Mouse (Mus musculus): Measurements from ENCODE around the gene Tmem170. TPM values are rescaled to one million over a fixed set of nuclear protein-coding genes. Genes with fewer than 3 reads are reported as not detected.

Tmem170 gene
- total RNA-seq (2021) = 1 to 10 TPM; 1.8 to 2.3 TPM
- long read RNA-seq, experiment 1, partial matches to known transcripts = 0 of 3 reads
- long read RNA-seq, experiment 1, other reads (novel, unspliced or antisense) = 1 of 3 reads
- long read RNA-seq, experiment 2, partial matches to known transcripts = 0 of 1 reads
- long read RNA-seq, experiment 2, other reads (novel, unspliced or antisense) = 0 of 1 reads

- peak; percentile 97 for DNase-seq
Observed at GRCm38 (mm10) chr8:111876355-111876948, at the start of gene Tmem170. Gene Tmem170, minus strand, starts transcription at chr8:111876750.

- no peak for DNase-seq
Observed at GRCm38 (mm10) chr8:111924976-111925375, 48.4 kb upstream of the Tmem170 start.

GRCm38 (mm10) chr8:111923383-111923804 is 46.8 kb upstream of the Tmem170 start:
- DNase-seq = peak; percentile 63

- DNase-seq = no peak
Observed at GRCm38 (mm10) chr8:111920971-111921370, 44.4 kb upstream of the Tmem170 start.

DNA sequence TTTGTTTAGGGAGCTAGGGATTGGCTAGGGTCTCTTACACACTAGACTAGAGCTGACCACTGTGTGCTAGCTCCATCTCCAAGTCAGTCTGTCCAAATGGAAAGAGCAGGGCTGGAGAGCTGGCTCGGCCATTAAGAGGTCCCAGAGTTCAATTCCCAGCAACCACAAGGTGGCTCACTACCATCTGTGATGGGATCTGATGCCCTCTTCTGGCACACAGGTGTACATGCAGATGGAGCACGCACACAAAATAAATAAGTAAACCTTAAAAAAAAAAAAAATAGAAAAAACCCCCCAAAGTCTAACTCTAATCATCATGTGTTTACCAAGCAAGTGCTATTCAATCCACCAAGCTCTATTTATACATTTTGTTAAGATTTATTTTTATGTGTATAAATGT is 43.1 kb upstream of the Tmem170 start:
- no peak for DNase-seq

DNA sequence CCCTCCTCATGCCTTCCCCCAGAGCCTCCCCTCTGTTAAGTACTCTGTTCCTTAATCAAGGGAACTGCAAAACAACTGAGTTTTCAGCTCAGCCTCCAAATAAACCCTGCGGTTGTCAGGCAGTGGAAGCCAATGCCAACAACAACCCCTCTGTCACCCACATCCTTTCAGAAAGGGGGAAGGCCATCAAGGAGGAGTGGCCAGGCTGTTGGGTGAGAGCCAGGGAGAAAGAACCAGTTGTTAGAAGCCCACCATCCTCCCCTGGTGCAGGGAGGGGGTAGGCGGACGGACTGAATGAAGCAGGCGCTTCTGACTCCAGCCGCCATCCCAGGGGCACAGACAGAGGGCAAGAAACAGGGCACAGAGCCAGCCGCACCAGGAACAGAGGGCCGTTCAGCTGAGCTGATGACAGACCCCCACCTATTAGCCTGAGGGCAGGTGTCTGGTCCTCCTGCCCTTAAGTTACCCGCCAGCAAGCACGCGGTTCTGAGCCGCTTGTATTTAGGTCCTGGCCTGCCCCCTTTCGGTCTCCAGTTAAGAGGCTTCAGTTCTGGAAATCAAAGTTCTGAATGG is 36.4 kb upstream of the Tmem170 start:
- no peak for DNase-seq

- DNase-seq = no peak
Observed at GRCm38 (mm10) chr8:111911572-111911971, 35.0 kb upstream of the Tmem170 start.

DNA sequence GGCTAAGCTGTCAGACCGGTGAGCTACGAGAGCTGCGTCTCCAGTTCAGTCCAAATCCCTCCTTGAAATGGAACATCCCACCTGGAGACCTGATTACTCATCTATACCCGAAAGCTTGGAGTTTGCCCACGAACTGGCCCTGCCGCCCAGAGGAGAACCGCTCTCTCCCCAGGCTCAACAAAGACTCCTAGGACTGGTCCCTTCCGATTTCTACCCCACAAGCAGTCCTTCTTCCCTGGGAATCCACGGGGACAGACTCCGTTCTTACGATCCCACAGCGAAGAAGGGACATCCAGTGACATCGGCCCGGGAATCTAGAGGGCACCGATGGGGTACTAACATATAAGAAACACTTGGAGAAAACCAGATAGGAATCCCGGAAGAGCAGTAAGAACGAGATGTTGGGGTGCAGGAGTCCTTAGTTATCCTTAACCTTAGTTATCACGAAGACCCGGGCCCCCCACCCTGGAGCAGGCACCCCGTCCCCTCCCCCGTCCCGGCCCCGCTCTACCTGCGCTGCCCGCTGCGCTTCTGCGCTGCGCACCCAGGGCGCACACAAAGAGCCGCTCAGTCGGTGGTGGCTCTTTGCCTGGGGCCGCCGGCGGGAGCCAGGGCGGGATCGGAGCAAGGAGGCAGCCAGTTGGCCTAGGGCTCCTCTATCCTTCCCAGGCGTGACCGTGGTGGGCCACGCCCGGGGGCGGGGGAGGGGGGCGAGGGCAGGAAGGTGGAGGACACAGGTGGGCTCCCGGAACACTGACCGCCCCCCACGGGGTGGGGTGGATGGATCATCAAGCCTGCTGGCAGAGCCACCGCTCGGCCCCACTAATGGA is 33.3 kb upstream of the Tmem170 start, which contains the start of gene Chst5:
Gene Chst5 (minus strand): TSS at position 827 of the 830 bp plus-strand sequence.
- DNase-seq = peak; percentile 55

- DNase-seq = no peak
Observed at GRCm38 (mm10) chr8:111905500-111906121, 29.1 kb upstream of the Tmem170 start.

GRCm38 (mm10) chr8:111902080-111902479 is 25.5 kb upstream of the Tmem170 start:
- DNase-seq = peak; percentile 63

GRCm38 (mm10) chr8:111898586-111898985 is 22.0 kb upstream of the Tmem170 start:
- DNase-seq = no peak

DNA sequence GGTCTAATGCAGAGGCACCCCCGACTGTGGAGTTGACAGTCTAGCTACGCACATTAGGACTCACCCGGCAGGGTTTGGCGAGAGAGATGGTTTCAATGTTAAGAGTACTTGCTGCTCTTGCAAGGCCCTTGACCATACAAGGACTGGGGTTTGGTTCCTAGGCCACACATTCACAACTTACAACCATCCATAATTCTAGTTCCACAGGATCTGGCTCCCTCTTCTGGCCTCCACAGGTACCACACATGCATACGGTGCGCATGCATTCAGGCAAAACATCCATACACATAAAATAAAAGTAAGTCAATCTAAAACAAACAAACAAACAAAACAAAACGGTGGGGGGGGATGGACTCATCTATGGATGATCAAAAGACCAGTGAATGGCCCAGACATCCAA is 18.4 kb upstream of the Tmem170 start:
- no peak for DNase-seq

GRCm38 (mm10) chr8:111892615-111893014 is 16.1 kb upstream of the Tmem170 start:
- no peak for DNase-seq

GRCm38 (mm10) chr8:111891983-111892382 is 15.4 kb upstream of the Tmem170 start:
- no peak for DNase-seq

DNA sequence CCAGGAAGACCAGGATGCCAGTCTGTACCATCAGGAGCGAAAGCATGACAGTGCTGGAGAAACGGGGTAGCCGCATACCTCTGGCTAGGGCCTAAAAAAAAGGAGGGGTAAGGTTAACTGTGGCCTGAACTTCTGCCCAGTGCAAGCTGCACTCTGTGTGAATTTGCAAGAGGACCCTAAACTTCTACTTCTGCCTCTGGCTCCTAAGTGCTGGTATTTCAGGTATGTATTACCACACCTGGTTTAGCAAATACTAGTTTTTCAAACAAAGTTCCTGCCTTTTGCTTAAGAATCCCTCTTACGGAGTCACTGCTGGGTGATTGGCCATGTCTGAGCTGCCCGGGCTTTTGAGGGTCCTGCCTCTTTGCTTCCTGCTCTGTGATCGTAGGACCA is 14.4 kb upstream of the Tmem170 start:
- no peak for DNase-seq

GRCm38 (mm10) chr8:111889931-111890910 is 13.7 kb upstream of the Tmem170 start:
- no peak for DNase-seq

DNA sequence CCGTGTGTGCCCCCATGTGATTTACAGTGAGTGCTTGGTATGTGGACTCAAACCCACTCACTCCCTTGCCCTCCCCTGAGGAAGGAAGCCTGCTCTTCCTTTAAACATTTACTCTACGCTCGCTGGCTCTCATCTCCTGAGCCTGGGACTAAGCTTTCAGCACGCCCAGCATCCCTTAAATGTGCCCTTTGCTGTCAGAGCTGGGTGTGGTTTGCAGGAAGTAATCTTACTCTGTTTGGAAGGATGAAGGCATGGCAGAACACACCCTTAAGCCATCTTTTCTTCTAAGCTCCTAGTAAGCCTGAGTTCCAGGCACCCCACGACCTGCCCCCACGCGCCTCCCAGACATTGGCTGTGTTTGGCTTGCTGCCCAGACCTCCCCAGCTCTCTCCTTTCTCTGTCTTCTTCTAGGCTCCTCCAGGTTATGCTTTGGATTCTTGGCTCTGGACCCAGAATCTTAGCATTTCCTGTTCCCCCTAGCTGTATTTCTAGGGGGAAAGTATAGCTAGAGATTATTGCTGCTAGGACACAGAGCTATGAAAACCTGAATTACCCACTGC is 11.6 kb upstream of the Tmem170 start:
- DNase-seq = no peak

DNA sequence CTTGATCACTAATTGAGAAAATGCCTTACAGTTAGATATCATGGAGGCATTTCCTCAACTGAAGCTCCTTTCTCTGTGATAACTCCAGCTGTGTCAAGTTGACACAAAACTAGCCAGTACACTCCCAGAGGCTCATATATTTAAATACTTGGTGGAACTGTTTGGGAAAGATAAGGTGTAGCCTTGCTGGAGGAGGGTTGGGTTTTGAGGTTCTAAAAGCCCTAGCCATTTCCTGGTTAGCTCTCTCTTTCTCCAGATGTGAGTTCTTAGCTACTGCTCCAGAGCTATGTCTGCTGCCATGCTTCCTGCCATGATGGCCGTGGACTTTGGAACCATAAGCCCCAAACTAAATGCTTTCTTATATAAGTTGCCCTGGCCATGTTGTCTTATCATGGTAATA is 10.9 kb upstream of the Tmem170 start:
- DNase-seq = no peak

DNA sequence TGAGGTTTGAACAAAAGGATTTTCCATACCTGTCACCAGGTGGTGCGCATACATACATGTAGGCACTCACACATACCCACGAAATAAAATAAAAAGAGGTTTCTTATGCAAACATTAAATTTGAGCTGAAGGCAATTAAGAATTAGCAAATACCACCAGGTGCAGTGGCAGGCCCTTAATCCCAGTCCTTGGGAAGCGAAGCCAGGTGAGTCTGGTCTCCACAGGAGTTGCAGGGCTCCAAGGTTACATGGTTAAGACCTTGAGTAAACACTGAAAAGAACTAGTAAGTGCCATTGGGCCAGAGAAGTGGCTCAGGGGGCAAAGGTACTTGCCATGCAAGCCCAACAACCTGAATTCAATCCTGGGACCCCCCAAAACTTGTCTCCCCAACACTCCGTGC is 7.1 kb upstream of the Tmem170 start:
- no peak for DNase-seq

GRCm38 (mm10) chr8:111881591-111881990 is 5.0 kb upstream of the Tmem170 start:
- peak; percentile 51 for DNase-seq

GRCm38 (mm10) chr8:111877711-111878110 is 1.2 kb upstream of the Tmem170 start:
- no peak for DNase-seq
